Mouse (Mus musculus): Measurements from ENCODE around the gene Cbfa2t3.

GRCm38 (mm10) chr8:122720811-122721640 lies 22.1 kb upstream of the Cbfa2t3 start:
- no peak for TF ChIP-seq CTCF (conservative IDR thresholded peaks at IDR 0.05; ENCODE audit: low read length)
- TF ChIP-seq POU5F1 (IDR thresholded peaks at IDR 0.05; ENCODE audit: borderline replicate concordance, low read length) = no peak
- TF ChIP-seq NANOG (IDR thresholded peaks at IDR 0.05; ENCODE audit: borderline replicate concordance, low read length) = no peak

Measured in E14TG2a.4 (cell line).